31 mouse cellular contexts compared by ENCODE assay signal in genomic region chr2:79451438-79451837, GRCm38 (mm10). TPM values are rescaled to one million over a fixed set of nuclear protein-coding genes. Genes with fewer than 3 reads are reported as not detected.
DNase-seq lines count a peak whose midpoint lies in the region; ATAC-seq and TF ChIP-seq lines count a peak whose summit lies in the region.
"Had no signal": no experiment of that assay in that cellular context is flagged by ENCODE, and none has a peak within 500 bp of the region (broad histone marks: within the 10 kb centered on the region; RNA-seq: fewer than 3 reads in every experiment).

No protein-coding gene starts in this region.

- no peaks in the 10 kb centered on the region for H3K36me3 ChIP-seq in forebrain, embryonic 13.5 days (ENCODE audit: poor library complexity, severe bottlenecking)
- H3K36me3 ChIP-seq in forebrain, embryonic 14.5 days (ENCODE audit: control insufficient read depth, insufficient read depth, low read length): no peaks in the 10 kb centered on the region
- H3K36me3 ChIP-seq in hindbrain, postnatal 0 days (ENCODE audit: insufficient read depth, low read length): no peaks in the 10 kb centered on the region
- no peaks in the 10 kb centered on the region for H3K36me3 ChIP-seq in hindbrain, embryonic 16.5 days (ENCODE audit: control insufficient read depth, insufficient read depth, low read length)
- no peaks in the 10 kb centered on the region for H3K36me3 ChIP-seq in midbrain, embryonic 14.5 days (ENCODE audit: control insufficient read depth, insufficient read depth, low read length)
- no peaks in the 10 kb centered on the region for H3K36me3 ChIP-seq in midbrain, postnatal 0 days (ENCODE audit: insufficient read depth, low read length)
- H3K36me3 ChIP-seq: G1E; heart, embryonic 12.5 days; kidney, embryonic 15.5 days; limb, embryonic 13.5 days; liver, embryonic 12.5 days; stomach, embryonic 15.5 days had no signal

- H3K9me3 ChIP-seq in forebrain, embryonic 13.5 days (replicated peaks): no peaks in the 10 kb centered on the region
- no peaks in the 10 kb centered on the region for H3K9me3 ChIP-seq in forebrain, embryonic 14.5 days (replicated peaks; ENCODE audit: control insufficient read depth, low read length)
- H3K9me3 ChIP-seq in hindbrain, postnatal 0 days (ENCODE audit: low read length): no peaks in the 10 kb centered on the region
- H3K9me3 ChIP-seq in hindbrain, embryonic 16.5 days (ENCODE audit: control insufficient read depth, low read length): no peaks in the 10 kb centered on the region
- no peaks in the 10 kb centered on the region for H3K9me3 ChIP-seq in midbrain, embryonic 14.5 days (ENCODE audit: control insufficient read depth, low read length)
- no peaks in the 10 kb centered on the region for H3K9me3 ChIP-seq in midbrain, postnatal 0 days (ENCODE audit: low read length)
- H3K9me3 ChIP-seq: G1E; heart, embryonic 12.5 days; kidney, embryonic 15.5 days; limb, embryonic 13.5 days; liver, embryonic 12.5 days; stomach, embryonic 15.5 days had no signal

- peak in 1 of 2 experiments; percentile 48 for DNase-seq in cerebellum, adult 2 months
- DNase-seq in cerebellum, adult 11 months: no peak
- no peak for DNase-seq in forebrain, embryonic 14.5 days (ENCODE audit: low spot score)
- DNase-seq in hindbrain, postnatal 0 days (ENCODE audit: low spot score): no peak
- DNase-seq in midbrain, embryonic 14.5 days: no peak
- no peak for DNase-seq in midbrain, postnatal 0 days (ENCODE audit: low spot score)
- DNase-seq: adrenal gland, adult 8-10 months; cerebellum, postnatal 36 days; forebrain, postnatal 0 days; heart, adult 2 months; heart, postnatal 4 days; kidney, adult 18-20 months; kidney, postnatal 25 days; liver, postnatal 0 days; lung, postnatal 36 days; right cerebral cortex, postnatal 25 days had no signal

- peak overlapping the region; percentile 12; the same call in 1 of the 2 replicates for H3K4me2 ChIP-seq in forebrain, embryonic 13.5 days
- no peak overlapping the region for H3K4me2 ChIP-seq in forebrain, embryonic 14.5 days (ENCODE audit: low read length)
- peak overlapping the region; percentile 41 for H3K4me2 ChIP-seq in hindbrain, postnatal 0 days (ENCODE audit: low read depth, low read length)
- H3K4me2 ChIP-seq in hindbrain, embryonic 16.5 days (ENCODE audit: low read length): no peak overlapping the region
- 0 out of 2 replicates have a peak overlapping the region, but pooled peaks have one; percentile 0 for H3K4me2 ChIP-seq in midbrain, embryonic 14.5 days (ENCODE audit: low read length)
- H3K4me2 ChIP-seq in midbrain, postnatal 0 days (ENCODE audit: low read depth, low read length, poor library complexity, severe bottlenecking): no peak overlapping the region
- H3K4me2 ChIP-seq: heart, embryonic 12.5 days; kidney, embryonic 15.5 days; limb, embryonic 13.5 days; liver, embryonic 12.5 days; stomach, embryonic 15.5 days had no signal

- no peak for TF ChIP-seq CTCF in cerebellum, adult 2 months (IDR thresholded peaks at IDR 0.05; ENCODE audit: borderline replicate concordance, insufficient read depth, low read depth, low read length)
- TF ChIP-seq CTCF in hindbrain, postnatal 0 days (IDR thresholded peaks at IDR 0.05; ENCODE audit: low read depth): no peak
- no peak for TF ChIP-seq CTCF in midbrain, postnatal 0 days (IDR thresholded peaks at IDR 0.05)

- no peak for ATAC-seq in forebrain, embryonic 13.5 days
- ATAC-seq in forebrain, embryonic 14.5 days: no peak
- no peak for ATAC-seq in hindbrain, postnatal 0 days
- no peak for ATAC-seq in hindbrain, embryonic 16.5 days
- no peak for ATAC-seq in midbrain, embryonic 14.5 days (ENCODE audit: low FRiP score, low TSS enrichment)
- ATAC-seq in midbrain, postnatal 0 days (ENCODE audit: low FRiP score): no peak
- ATAC-seq: forebrain, postnatal 0 days; liver, embryonic 12.5 days; liver, postnatal 0 days had no signal

- WGBS in cerebellum, adult 2 months: 6% methylated on average over 5 of the region's 5 CpGs
- WGBS in forebrain, embryonic 13.5 days: 42% methylated on average over 5 of the region's 5 CpGs
- WGBS in forebrain, embryonic 14.5 days: 32% methylated on average over 5 of the region's 5 CpGs
- 35% methylated on average over 5 of the region's 5 CpGs for WGBS in hindbrain, postnatal 0 days
- 34% methylated on average over 5 of the region's 5 CpGs for WGBS in hindbrain, embryonic 16.5 days
- WGBS in midbrain, embryonic 14.5 days: 37% methylated on average over 5 of the region's 5 CpGs
- 46% methylated on average over 5 of the region's 5 CpGs for WGBS in midbrain, postnatal 0 days

- H3K4me3 ChIP-seq in cerebellum, adult 2 months (replicated peaks; ENCODE audit: insufficient read depth, low read depth, low read length): peak overlapping the region; percentile 47
- no peak overlapping the region for H3K4me3 ChIP-seq in forebrain, embryonic 13.5 days
- H3K4me3 ChIP-seq in forebrain, embryonic 14.5 days (ENCODE audit: low read depth, low read length): no peak overlapping the region
- peak overlapping the region; percentile 11; the same call in 1 of the 2 replicates for H3K4me3 ChIP-seq in hindbrain, postnatal 0 days (ENCODE audit: low read length)
- H3K4me3 ChIP-seq in hindbrain, embryonic 16.5 days (ENCODE audit: low read length): no peak overlapping the region
- no peak overlapping the region for H3K4me3 ChIP-seq in midbrain, embryonic 14.5 days (replicated peaks; ENCODE audit: low read depth, low read length)
- no peak overlapping the region for H3K4me3 ChIP-seq in midbrain, postnatal 0 days (ENCODE audit: low read depth, low read length)
- H3K4me3 ChIP-seq: heart, adult 2 months; heart, embryonic 12.5 days; kidney, embryonic 15.5 days; limb, embryonic 13.5 days; liver, embryonic 12.5 days; stomach, embryonic 15.5 days had no signal

- no peak overlapping the region for H3K9ac ChIP-seq in forebrain, embryonic 13.5 days
- no peak overlapping the region for H3K9ac ChIP-seq in forebrain, embryonic 14.5 days (ENCODE audit: low read length)
- no peak overlapping the region; the same call in 1 of the 2 replicates for H3K9ac ChIP-seq in hindbrain, postnatal 0 days (replicated peaks; ENCODE audit: low read length)
- no peak overlapping the region for H3K9ac ChIP-seq in hindbrain, embryonic 16.5 days (ENCODE audit: low read depth, low read length)
- H3K9ac ChIP-seq in midbrain, embryonic 14.5 days (replicated peaks; ENCODE audit: low read length): no peak overlapping the region
- no peak overlapping the region for H3K9ac ChIP-seq in midbrain, postnatal 0 days (replicated peaks; ENCODE audit: low read length, poor library complexity, severe bottlenecking)
- H3K9ac ChIP-seq: forebrain, postnatal 0 days; heart, embryonic 12.5 days; kidney, embryonic 15.5 days; limb, embryonic 13.5 days; liver, embryonic 12.5 days; liver, postnatal 0 days; stomach, embryonic 15.5 days had no signal

- H3K4me1 ChIP-seq in cerebellum, adult 2 months (ENCODE audit: control insufficient read depth, insufficient read depth, low read length): peaks cover 5% of the 10 kb centered on the region; the same call in 1 of the 2 replicates
- H3K4me1 ChIP-seq in forebrain, embryonic 13.5 days: peaks cover 21% of the 10 kb centered on the region; the same call in 1 of the 2 replicates
- H3K4me1 ChIP-seq in forebrain, embryonic 14.5 days (ENCODE audit: control insufficient read depth, insufficient read depth, low read length): 0 out of 2 replicates have a peak, but pooled peaks cover 4% of the 10 kb centered on the region
- no peaks in the 10 kb centered on the region for H3K4me1 ChIP-seq in hindbrain, postnatal 0 days (ENCODE audit: insufficient read depth, low read length)
- H3K4me1 ChIP-seq in hindbrain, embryonic 16.5 days (ENCODE audit: control insufficient read depth, insufficient read depth, low read depth, low read length): no peaks in the 10 kb centered on the region; the same call in 1 of the 2 replicates
- H3K4me1 ChIP-seq in midbrain, embryonic 14.5 days (ENCODE audit: control insufficient read depth, insufficient read depth, low read length): no peaks in the 10 kb centered on the region
- H3K4me1 ChIP-seq in midbrain, postnatal 0 days (ENCODE audit: insufficient read depth, low read length): no peaks in the 10 kb centered on the region
- H3K4me1 ChIP-seq: liver, embryonic 12.5 days had no signal

- 0 out of 2 replicates have a peak, but pooled peaks have one; percentile 19 for TF ChIP-seq POLR2A in cerebellum, adult 2 months (IDR thresholded peaks at IDR 0.05; ENCODE audit: borderline replicate concordance, insufficient read depth, low read length)

- H3K27ac ChIP-seq in cerebellum, adult 2 months (ENCODE audit: insufficient read depth, low read length): peak overlapping the region; percentile 68; the same call in 1 of the 2 replicates
- peak overlapping the region; percentile 15; the same call in 1 of the 2 replicates for H3K27ac ChIP-seq in forebrain, embryonic 13.5 days
- no peak overlapping the region for H3K27ac ChIP-seq in forebrain, embryonic 14.5 days (ENCODE audit: low read depth, low read length)
- peak overlapping the region; percentile 62 for H3K27ac ChIP-seq in hindbrain, postnatal 0 days
- no peak overlapping the region for H3K27ac ChIP-seq in hindbrain, embryonic 16.5 days (ENCODE audit: low read depth, low read length)
- no peak overlapping the region for H3K27ac ChIP-seq in midbrain, embryonic 14.5 days (replicated peaks; ENCODE audit: low read depth, low read length)
- H3K27ac ChIP-seq in midbrain, postnatal 0 days (ENCODE audit: low read depth, low read length): no peak overlapping the region
- H3K27ac ChIP-seq: heart, adult 2 months; kidney, embryonic 15.5 days; limb, embryonic 13.5 days; liver, embryonic 12.5 days; stomach, embryonic 15.5 days had no signal

- H3K27me3 ChIP-seq in cerebellum, adult 2 months (ENCODE audit: control insufficient read depth, insufficient read depth, low read length): no peaks in the 10 kb centered on the region
- H3K27me3 ChIP-seq in forebrain, embryonic 13.5 days: peaks cover 38% of the 10 kb centered on the region
- peaks cover 7% of the 10 kb centered on the region for H3K27me3 ChIP-seq in forebrain, embryonic 14.5 days (replicated peaks; ENCODE audit: control insufficient read depth, insufficient read depth, low read length)
- no peaks in the 10 kb centered on the region for H3K27me3 ChIP-seq in hindbrain, postnatal 0 days (ENCODE audit: insufficient read depth, low read length)
- H3K27me3 ChIP-seq in hindbrain, embryonic 16.5 days (replicated peaks; ENCODE audit: control insufficient read depth, insufficient read depth, low read length): 0 out of 2 replicates have a peak, but pooled peaks cover 2% of the 10 kb centered on the region
- H3K27me3 ChIP-seq in midbrain, embryonic 14.5 days (ENCODE audit: control insufficient read depth, insufficient read depth, low read length): no peaks in the 10 kb centered on the region; the same call in 1 of the 2 replicates
- H3K27me3 ChIP-seq in midbrain, postnatal 0 days (ENCODE audit: insufficient read depth, low read length): peaks cover 12% of the 10 kb centered on the region; the same call in 1 of the 2 replicates

RNA-seq across cellular contexts. Expression of gene Neurod1, which starts 5.1 kb away (rescaled TPM):
- 240 and 303 TPM in 2 replicates for polyA plus RNA-seq in cerebellum, adult 2 months (2012; rRNA removed)
- polyA plus RNA-seq in forebrain, embryonic 13.5 days (2015; fragmentation: Nextera tagmentation; extraction: Ambion mirVana): 48.8 and 52.5 TPM in 2 replicates
- polyA plus RNA-seq in forebrain, embryonic 14.5 days (2014; fragmentation: Nextera tagmentation; extraction: Ambion mirVana): 44.4 and 60.1 TPM in 2 replicates
- total RNA-seq in hindbrain, postnatal 0 days (2014; rRNA removed): 42.4 and 56.0 TPM in 2 replicates
- 85.9 and 96.3 TPM in 2 replicates for polyA plus RNA-seq in hindbrain, postnatal 0 days (2015; fragmentation: Nextera tagmentation; extraction: Ambion mirVana)
- polyA plus RNA-seq in hindbrain, embryonic 16.5 days (2015; fragmentation: Nextera tagmentation; extraction: Ambion mirVana): 42.8 and 49.2 TPM in 2 replicates
- polyA plus RNA-seq in midbrain, embryonic 14.5 days (2014; fragmentation: Nextera tagmentation; extraction: Ambion mirVana): 37.0 and 40.2 TPM in 2 replicates
- total RNA-seq in midbrain, postnatal 0 days (2014; rRNA removed): 3.5 and 16.6 TPM in 2 replicates
- 4.1 and 6.2 TPM in 2 replicates for polyA plus RNA-seq in midbrain, postnatal 0 days (2015; fragmentation: Nextera tagmentation; extraction: Ambion mirVana)
- total RNA-seq: adrenal gland, adult 8-10 months; gastrocnemius, adult 8-10 months; gastrocnemius, postnatal 4 days; heart, adult 2 months; heart, postnatal 4 days; megakaryocyte, adult 5-6 weeks; monocyte, adult 5-6 weeks had no signal
- polyA plus RNA-seq: C2C12; G1E; heart, adult 2 months; heart, embryonic 12.5 days; heart, postnatal 0 days; limb, embryonic 13.5 days; liver, embryonic 12.5 days; liver, postnatal 0 days; lung, embryonic 16.5 days had no signal

RNA-seq across cellular contexts. Expression of gene Cerkl, which starts 5.1 kb away (rescaled TPM):
- polyA plus RNA-seq in cerebellum, adult 2 months (2012; rRNA removed): 13.1 and 17.8 TPM in 2 replicates
- 1.7 and 2.4 TPM in 2 replicates for polyA plus RNA-seq in forebrain, embryonic 13.5 days (2015; fragmentation: Nextera tagmentation; extraction: Ambion mirVana)
- polyA plus RNA-seq in forebrain, embryonic 14.5 days (2014; fragmentation: Nextera tagmentation; extraction: Ambion mirVana): 1.1 and 2.0 TPM in 2 replicates
- 0.40 and 2.1 TPM in 2 replicates for total RNA-seq in hindbrain, postnatal 0 days (2014; rRNA removed)
- 2.5 and 3.3 TPM in 2 replicates for polyA plus RNA-seq in hindbrain, postnatal 0 days (2015; fragmentation: Nextera tagmentation; extraction: Ambion mirVana)
- polyA plus RNA-seq in hindbrain, embryonic 16.5 days (2015; fragmentation: Nextera tagmentation; extraction: Ambion mirVana): 2.1 and 2.6 TPM in 2 replicates
- polyA plus RNA-seq in midbrain, embryonic 14.5 days (2014; fragmentation: Nextera tagmentation; extraction: Ambion mirVana): 1.1 and 3.3 TPM in 2 replicates
- 0.11 and 0.47 TPM in 2 replicates for total RNA-seq in midbrain, postnatal 0 days (2014; rRNA removed)
- polyA plus RNA-seq in midbrain, postnatal 0 days (2015; fragmentation: Nextera tagmentation; extraction: Ambion mirVana): 0.72 and 1.5 TPM in 2 replicates
- polyA plus RNA-seq: C2C12; heart, embryonic 12.5 days had no signal

Comparison
In these comparisons a context has a peak if more than half of its experiments do, and no peak if none do; other contexts are left out.
1. H3K27ac ChIP-seq: peak in cerebellum, adult 2 months (single experiment), forebrain, embryonic 13.5 days (single experiment) and hindbrain, postnatal 0 days (single experiment); none in forebrain, embryonic 14.5 days (single experiment), hindbrain, embryonic 16.5 days (single experiment), midbrain, embryonic 14.5 days (single experiment) and midbrain, postnatal 0 days (single experiment).
2. H3K4me3 ChIP-seq: peak in cerebellum, adult 2 months (single experiment) and hindbrain, postnatal 0 days (single experiment); none in forebrain, embryonic 13.5 days (single experiment), forebrain, embryonic 14.5 days (single experiment), hindbrain, embryonic 16.5 days (single experiment), midbrain, embryonic 14.5 days (single experiment) and midbrain, postnatal 0 days (single experiment).
3. H3K4me2 ChIP-seq: peak in forebrain, embryonic 13.5 days (single experiment), hindbrain, postnatal 0 days (single experiment) and midbrain, embryonic 14.5 days (single experiment); none in forebrain, embryonic 14.5 days (single experiment), hindbrain, embryonic 16.5 days (single experiment) and midbrain, postnatal 0 days (single experiment).